Mouse (Mus musculus): Measurements from ENCODE around the gene Mgmt. TPM values are rescaled to one million over a fixed set of nuclear protein-coding genes. Genes with fewer than 3 reads are reported as not detected.

Gene Mgmt
- total and polyA plus RNA-seq, 3 experiments, result not detected

GRCm38 (mm10) chr7:137131957-137132356 is 237.5 kb downstream of the Mgmt start:
- no peak for TF ChIP-seq GATA1 (IDR thresholded peaks at IDR 0.05; ENCODE audit: low read depth, low read length)
- no peak for TF ChIP-seq MAFK (IDR thresholded peaks at IDR 0.05; ENCODE audit: borderline replicate concordance, low read depth, low read length)
- TF ChIP-seq MXI1 (IDR thresholded peaks at IDR 0.05; ENCODE audit: low read depth, low read length), result no peak
- no peak for TF ChIP-seq POLR2A (IDR thresholded peaks at IDR 0.05; ENCODE audit: control insufficient read depth in 1 of 2, insufficient read depth in 1 of 2, low read depth in 1 of 2, low read length in 2 of 2, poor library complexity in 1 of 2)
- no peak for TF ChIP-seq RAD21 (IDR thresholded peaks at IDR 0.05; ENCODE audit: low read depth, low read length)
- H3K4me3 ChIP-seq (ENCODE audit: control insufficient read depth in 1 of 2, insufficient read depth in 1 of 2, low read depth in 2 of 2, low read length in 2 of 2), result no peak overlapping the region
- DNase-seq (ENCODE audit: low read depth, low spot score), result no peak
- no peak overlapping the region for H3K9ac ChIP-seq (ENCODE audit: control insufficient read depth, low read depth, low read length, poor library complexity, severe bottlenecking)
- no peaks in the 10 kb centered on the region for H3K27me3 ChIP-seq (ENCODE audit: control insufficient read depth in 1 of 2, insufficient read depth in 2 of 2, low read length in 2 of 2)
- no peaks in the 10 kb centered on the region for H3K4me1 ChIP-seq (ENCODE audit: control insufficient read depth in 1 of 2, insufficient read depth in 2 of 2, low read length in 2 of 2)
- H3K9me3 ChIP-seq (replicated peaks; ENCODE audit: insufficient read depth, low read length), result no peaks in the 10 kb centered on the region
- no peak overlapping the region for H3K27ac ChIP-seq (ENCODE audit: control insufficient read depth, low read depth, low read length)
- no peaks in the 10 kb centered on the region for H3K79me2 ChIP-seq (ENCODE audit: control insufficient read depth, insufficient read depth, low read length, poor library complexity)
- no peaks in the 10 kb centered on the region for H3K36me3 ChIP-seq (ENCODE audit: control insufficient read depth in 1 of 2, insufficient read depth in 2 of 2, low read length in 2 of 2)

GRCm38 (mm10) chr7:137138101-137138500 is 243.7 kb downstream of the Mgmt start:
- Histone ChIP-seq H3K27me3 (ENCODE audit: control insufficient read depth in 1 of 2, insufficient read depth in 2 of 2, low read length in 2 of 2) (no peaks in the 10 kb centered on the region), H3K9ac (ENCODE audit: control insufficient read depth, low read depth, low read length, poor library complexity, severe bottlenecking) (no peak overlapping the region), H3K79me2 (ENCODE audit: control insufficient read depth, insufficient read depth, low read length, poor library complexity) (no peaks in the 10 kb centered on the region), H3K4me3 (ENCODE audit: control insufficient read depth in 1 of 2, insufficient read depth in 1 of 2, low read depth in 2 of 2, low read length in 2 of 2) (no peak overlapping the region), H3K4me1 (ENCODE audit: control insufficient read depth in 1 of 2, insufficient read depth in 2 of 2, low read length in 2 of 2) (no peaks in the 10 kb centered on the region), H3K27ac (ENCODE audit: control insufficient read depth, low read depth, low read length) (no peak overlapping the region), H3K9me3 (replicated peaks; ENCODE audit: insufficient read depth, low read length) (no peaks in the 10 kb centered on the region), H3K36me3 (ENCODE audit: control insufficient read depth in 1 of 2, insufficient read depth in 2 of 2, low read length in 2 of 2) (no peaks in the 10 kb centered on the region)
- no peak for DNase-seq (ENCODE audit: low read depth, low spot score)
- no peak for TF ChIP-seq ETS1 (IDR thresholded peaks at IDR 0.05; ENCODE audit: low read depth, low read length)
- TF ChIP-seq ZMIZ1 (IDR thresholded peaks at IDR 0.05; ENCODE audit: low read depth, low read length), result no peak
- TF ChIP-seq MAX (IDR thresholded peaks at IDR 0.05; ENCODE audit: low read length), result no peak
- TF ChIP-seq TAL1 (IDR thresholded peaks at IDR 0.05; ENCODE audit: low read length), result no peak
- TF ChIP-seq TCF12 (IDR thresholded peaks at IDR 0.05; ENCODE audit: low read depth, low read length), result no peak
- TF ChIP-seq ZC3H11A (IDR thresholded peaks at IDR 0.05; ENCODE audit: low read depth, low read length), result no peak
- TF ChIP-seq KAT2A (conservative IDR thresholded peaks at IDR 0.05; ENCODE audit: low read depth, low read length), result no peak
- no peak for TF ChIP-seq NELFE (IDR thresholded peaks at IDR 0.05; ENCODE audit: low read depth, low read length)
- no peak for TF ChIP-seq SIN3A (IDR thresholded peaks at IDR 0.05; ENCODE audit: low read length)
- TF ChIP-seq BHLHE40 (IDR thresholded peaks at IDR 0.05; ENCODE audit: borderline replicate concordance, low read depth, low read length), result no peak
- TF ChIP-seq GABPA (IDR thresholded peaks at IDR 0.05; ENCODE audit: low read depth, low read length), result no peak
- TF ChIP-seq MXI1 (IDR thresholded peaks at IDR 0.05; ENCODE audit: low read depth, low read length), result no peak
- TF ChIP-seq RAD21 (IDR thresholded peaks at IDR 0.05; ENCODE audit: low read depth, low read length), result no peak
- TF ChIP-seq SMC3 (IDR thresholded peaks at IDR 0.05; ENCODE audit: low read depth, low read length), result no peak
- TF ChIP-seq POLR2A (IDR thresholded peaks at IDR 0.05; ENCODE audit: control insufficient read depth in 1 of 2, insufficient read depth in 1 of 2, low read depth in 1 of 2, low read length in 2 of 2, poor library complexity in 1 of 2), result no peak
